Mouse (Mus musculus) left cerebral cortex, postnatal 36 days (tissue): ENCODE results near the gene Klhl8. TPM values are rescaled to one million over a fixed set of nuclear protein-coding genes. Genes with fewer than 3 reads are reported as not detected.
A peak's percentile ranks its signal among the peaks of the same experiment; 100 is the strongest.

Experiments used
- DNase-seq, 2 experiments: peaks; one replicate each; pipeline ENCODE4 v3.0.0; 2021 to 2022; ENCODE audit warnings: low spot score in 2 of 2, mixed read lengths in 1 of 2
- intact Hi-C: fragments of 180-260 bp; cut with DNase I; formaldehyde crosslinking; loops from one replicate; pipeline ENCODE4 v1.15.1; 2025
- total RNA-seq, 2 experiments: library from RNA; stranded (reverse); gene quantifications; 2 replicates each; pipeline ENCODE4 v1.2.3; 2021

The Klhl8 gene
- total RNA-seq, 2 experiments from 2014 or later = 33.0 to 34.4 TPM

DNA sequence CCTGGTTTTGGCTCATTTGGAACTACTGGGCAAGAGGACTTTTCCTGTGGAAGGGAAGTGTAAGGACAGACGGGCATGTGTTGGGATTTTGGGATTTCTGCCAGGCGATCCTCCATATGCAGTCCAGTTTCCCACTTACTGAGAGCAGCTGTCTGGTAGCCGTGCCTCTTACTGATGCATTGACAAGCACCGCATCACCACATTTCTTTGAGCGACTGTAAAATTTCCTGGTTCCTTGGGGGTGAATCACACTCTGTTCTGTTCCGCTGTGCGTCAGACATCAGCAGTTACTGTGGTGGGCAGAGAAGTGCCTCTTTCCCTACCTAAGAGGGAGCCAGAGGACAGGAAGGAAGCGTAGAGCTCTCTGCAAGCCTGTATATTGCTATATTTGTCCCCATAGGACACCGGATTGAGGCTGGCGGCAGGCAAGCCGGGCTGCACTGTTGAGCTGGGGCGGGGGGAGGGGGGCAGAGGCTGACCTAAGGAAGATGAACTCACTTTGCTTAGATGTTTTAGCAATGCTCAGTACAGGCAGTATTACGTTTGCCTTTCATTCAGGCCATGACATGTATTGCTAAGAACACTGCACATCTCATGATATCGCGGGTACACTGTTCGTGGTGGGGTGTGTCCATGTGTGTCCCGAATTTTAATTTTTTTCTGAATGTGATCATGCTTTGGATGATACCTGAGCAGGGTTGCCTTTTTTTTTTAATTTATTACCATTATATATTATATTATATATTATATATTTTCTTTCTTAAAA is 56.8 kb downstream of the Klhl8 start:
- intact Hi-C loops = loop anchor here (2.0 to 10.0 kb wide), 2 partner anchors 55 to 191 kb away; partner anchors contain the start of gene Nudt9
- DNase-seq = peak; percentile 71 to 72

DNA sequence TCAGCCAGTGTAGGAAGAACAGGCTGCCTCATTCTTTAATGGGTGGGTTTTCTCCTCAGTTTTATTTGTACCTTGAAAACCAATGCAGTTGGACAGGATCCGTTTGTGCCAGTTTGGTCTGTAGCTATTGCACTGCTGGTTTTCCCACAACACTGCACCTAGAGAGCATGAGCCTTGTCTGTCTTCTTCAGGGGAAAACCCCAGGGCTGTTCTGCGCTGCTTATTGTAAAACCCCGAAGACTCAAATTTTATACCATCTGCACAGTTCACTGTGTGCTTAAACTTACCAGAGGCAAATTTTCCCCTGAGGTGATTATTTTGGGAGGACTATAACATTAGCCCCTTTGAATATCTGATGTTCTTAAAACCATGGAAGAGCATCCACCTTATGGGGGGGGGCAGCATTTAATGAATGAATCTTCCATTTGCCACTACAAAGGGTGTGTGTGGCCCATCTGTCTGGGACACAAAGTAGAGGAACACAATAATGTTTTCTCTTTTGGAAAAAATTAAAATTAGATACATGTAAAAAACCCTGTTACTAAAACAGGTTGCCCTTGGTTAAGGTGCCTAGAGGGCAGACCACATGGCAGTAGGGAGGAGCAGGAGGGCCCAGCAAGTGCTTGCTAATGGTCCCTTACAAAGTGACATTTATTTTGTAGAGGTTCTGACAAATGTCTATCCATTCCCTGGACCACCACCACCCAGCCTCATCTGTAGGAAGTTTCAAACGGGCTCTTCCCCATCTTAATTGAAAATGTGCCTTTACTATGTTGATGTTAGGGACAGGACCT is 58.1 kb downstream of the Klhl8 start:
- intact Hi-C loops = loop anchor here (10.0 kb wide), 1 partner anchor 192 kb away; the partner anchor contains the start of gene Nudt9

DNA sequence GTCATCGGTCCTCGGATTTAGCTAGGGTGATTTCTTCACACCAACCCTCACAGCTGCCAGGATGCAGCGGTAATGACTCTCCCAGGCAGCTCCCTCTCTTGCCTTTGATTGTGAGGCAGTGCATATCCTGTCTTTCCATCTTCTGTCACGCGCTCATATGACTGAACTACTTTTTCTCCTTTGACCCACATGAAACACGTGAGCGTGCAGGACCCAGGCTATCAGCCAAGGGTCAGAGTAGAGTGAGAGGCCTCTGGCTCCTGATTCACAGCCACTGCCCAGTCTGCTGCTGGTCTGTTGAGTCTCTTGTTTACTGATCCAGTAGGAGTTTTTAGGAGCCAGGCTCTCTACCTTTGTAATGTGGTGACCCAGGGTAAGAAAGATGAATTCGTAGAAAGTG is 62.5 kb downstream of the Klhl8 start:
- intact Hi-C loops = no loop called here
- DNase-seq = no peak

More for the DNA sequence above, 58.1 kb downstream of the Klhl8 start:
- no peak for DNase-seq

DNA sequence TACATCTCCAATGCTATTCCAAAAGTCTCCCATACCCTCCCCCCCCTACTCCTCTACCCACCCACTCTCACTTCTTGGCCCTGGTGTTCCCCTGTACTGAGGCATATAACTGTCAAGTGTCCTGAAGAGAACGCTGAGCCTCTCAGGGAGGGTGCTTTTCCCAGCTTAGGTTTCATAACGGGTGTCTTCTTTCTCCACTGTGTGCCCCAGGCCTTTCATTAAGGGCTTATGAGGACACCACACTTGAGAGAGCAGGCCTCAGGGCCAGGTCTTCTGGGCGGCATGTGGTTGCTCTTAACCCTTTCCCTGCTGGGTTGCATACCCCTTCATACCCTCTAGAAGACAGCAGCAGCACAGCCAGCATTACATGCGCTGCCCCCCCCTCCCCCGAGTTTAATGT is 64.5 kb downstream of the Klhl8 start:
- intact Hi-C loops = no loop called here
- DNase-seq = no peak

DNA sequence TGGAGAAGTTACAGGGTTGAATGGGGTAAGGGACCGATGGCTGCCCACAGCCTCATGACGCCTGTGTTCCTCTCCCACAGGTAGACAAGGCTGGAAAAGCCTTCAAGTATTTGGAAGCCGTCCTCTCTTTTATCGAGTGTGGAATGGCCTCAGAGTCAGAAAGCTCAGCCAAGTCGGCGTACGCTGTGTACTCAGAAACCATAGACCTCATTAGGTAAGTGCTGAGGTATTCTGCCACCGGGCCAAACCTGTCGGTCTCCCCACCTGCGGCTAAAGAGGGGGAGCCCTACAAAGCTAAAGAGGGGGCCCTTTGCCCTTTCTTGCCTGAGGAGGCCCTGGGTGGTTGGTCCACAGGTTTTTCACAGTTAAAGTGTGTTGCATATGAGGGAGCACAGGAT is 64.9 kb downstream of the Klhl8 start:
- no peak for DNase-seq
- intact Hi-C loops = no loop called here

DNA sequence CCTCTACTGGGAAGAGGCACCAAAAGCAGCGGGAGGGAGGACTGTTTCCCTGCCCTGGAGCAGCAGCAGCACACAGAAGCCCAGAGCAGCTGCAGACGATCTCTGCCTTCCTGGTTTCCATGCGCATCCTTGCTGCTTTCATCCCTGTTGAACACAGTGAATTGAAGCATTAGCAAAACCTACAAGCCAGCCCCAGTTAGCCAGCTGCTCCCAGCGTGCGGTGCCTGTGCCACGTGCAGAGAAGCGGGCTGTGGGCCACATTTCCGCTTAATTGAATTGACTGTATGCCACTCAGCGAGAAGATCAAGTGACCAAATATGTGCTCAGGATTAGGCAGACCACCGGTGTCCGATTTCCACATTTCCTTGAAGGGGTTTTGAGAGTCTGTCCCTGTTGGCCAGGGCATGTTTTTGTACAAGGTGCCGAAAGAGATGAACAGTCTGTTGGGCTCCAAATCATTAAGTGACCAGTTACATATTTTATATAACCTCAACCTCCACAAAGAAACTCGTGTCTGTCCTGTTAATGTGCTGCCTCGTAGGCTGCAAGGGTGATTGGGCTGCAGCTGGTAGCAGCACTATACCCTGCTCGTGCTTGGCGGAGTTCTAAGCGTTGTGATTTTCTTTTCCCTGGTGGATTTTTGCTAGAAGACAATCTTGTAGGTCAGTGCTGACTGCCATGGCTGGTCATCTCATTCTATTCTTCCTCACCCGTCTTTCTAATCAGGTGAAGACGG is 65.5 kb downstream of the Klhl8 start:
- intact Hi-C loops = no loop called here
- no peak for DNase-seq

DNA sequence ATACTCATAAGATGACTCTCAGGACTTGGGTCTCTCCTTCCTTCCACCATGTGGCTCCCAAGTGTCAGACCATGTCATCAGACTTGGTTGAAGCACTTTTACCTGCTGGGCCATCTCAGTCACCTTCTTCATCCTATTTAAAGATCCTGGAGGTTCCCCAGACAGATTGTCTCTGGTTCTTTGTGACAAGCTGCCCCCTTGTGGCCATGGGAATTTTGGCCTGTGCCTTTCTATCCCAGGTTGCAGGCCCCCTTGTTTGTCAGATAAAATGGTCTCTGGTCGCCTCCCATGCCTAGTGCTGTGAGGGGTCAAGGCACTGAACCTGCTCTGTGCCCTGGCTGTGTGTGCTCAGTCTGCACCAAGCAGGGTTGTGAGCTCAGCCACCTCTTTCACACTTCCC is 67.1 kb downstream of the Klhl8 start:
- peak in 1 of 2 experiments; percentile 40 for DNase-seq
- intact Hi-C loops = no loop called here

DNA sequence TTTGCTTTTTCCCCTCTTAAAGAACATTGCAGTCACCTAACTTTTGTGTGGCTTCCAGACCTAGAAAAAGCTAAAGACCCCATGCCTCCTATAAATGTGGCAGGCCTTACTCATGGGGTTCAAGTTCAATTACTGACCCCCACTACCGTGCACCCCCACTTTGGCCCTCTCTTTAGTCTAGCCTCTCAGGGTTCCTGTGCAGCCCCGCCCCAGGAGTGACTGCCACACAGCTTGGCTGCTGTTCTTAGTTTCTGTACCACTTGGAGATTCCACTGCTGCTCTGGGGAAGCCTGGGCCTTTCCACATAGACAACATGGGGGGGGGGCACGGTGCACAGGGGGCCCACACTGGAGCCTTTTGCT is 71.8 kb downstream of the Klhl8 start:
- intact Hi-C loops = no loop called here

DNA sequence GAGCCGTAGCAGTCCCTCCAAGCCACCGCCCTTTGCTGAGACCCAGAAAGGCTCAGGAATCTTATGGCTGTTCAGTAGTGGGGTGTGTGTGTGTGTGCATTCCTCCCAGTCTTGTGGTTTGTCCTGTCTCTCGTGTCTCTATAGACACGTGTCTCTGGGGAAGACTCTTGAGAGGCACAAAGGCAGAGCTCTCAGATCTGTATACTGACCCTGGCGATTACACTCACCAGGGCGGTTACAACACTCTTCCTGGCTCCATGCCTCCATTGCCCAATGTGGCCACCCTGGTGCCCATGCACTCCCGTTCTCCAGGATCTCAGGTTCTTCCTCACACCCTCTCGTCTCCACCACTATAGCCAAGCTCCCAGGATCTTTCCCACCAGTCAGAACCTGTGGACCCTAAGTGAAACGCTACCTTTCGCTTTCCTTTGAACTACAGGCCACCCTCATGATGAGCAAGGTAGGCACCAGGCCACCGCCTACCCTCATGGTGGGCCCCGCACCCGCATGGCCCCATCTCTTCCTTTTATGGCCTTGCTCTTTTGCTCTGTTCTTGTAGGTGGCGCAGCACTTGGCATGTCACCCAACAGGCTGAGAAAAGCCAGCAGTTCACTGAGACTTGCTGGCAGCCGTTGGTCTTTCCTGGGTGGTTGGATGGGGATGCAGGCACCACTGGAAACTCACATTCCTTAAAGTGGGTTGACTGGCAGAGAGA is 72.4 kb downstream of the Klhl8 start:
- DNase-seq = no peak
- intact Hi-C loops = no loop called here

More for the DNA sequence above, 71.8 kb downstream of the Klhl8 start:
- no peak for DNase-seq

DNA sequence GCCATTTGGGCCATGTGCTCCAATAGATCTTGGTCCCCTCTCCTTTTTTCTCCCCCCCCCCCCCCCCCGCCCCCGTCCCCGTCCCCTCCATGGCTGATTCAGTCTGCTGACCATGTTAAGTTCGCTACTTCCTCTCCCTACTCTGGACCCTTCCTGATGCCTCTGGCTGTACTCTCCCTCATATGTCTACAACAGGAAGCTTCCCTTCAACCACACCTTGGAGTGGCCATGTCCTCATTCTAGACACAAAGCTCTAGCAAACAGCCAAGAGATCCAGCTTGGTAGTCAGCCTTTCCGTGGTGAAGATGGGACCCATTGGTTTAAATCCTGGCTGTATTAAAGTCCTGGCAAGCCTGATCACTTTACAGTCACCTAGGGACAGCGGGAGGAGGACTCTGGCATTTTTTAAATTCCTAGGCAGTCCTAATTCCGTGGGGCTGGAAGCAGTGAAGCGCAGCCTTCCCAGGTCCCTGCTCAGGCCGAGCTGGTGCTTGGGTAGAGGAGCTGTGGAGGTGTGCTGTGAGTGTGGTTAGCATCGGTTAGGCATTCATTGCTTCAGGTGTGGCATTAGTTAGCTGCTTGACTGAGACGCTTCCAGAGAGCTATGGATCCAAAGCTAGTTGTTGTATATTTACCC is 74.8 kb downstream of the Klhl8 start:
- DNase-seq = no peak
- intact Hi-C loops = no loop called here

DNA sequence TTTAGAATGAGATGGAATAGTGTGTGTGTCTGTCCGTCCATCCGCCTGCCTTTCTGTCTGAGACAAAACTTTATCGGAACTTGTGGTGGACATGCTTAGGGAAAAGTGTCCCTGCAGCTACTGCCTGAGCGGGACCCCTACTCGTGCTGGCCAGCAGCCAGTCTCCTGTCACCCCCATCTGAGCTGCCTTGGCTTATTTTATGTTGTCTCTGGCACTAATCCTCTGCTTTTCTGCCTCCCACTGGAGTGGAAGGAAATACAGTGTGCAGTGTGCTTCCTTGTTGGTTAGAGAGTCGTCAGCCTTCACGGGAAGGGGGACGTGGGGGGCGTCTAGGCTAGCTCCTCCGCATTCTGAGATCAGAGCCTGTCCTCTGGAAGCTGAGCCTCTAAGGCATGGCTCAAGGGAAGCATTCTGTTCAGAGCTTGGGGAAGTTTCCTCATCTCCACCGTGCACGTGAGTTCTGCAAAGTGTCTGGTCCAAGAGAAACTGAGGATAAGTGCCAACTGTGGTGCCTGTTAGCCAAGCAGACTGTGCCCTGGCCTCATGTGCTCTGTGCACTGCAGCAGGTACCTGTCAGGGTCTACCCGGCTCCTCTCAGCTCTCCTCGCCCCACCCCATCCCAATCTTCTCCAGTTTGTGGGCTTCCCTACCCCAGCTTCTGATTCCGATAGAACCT is 75.5 kb downstream of the Klhl8 start:
- DNase-seq = no peak
- intact Hi-C loops = no loop called here

DNA sequence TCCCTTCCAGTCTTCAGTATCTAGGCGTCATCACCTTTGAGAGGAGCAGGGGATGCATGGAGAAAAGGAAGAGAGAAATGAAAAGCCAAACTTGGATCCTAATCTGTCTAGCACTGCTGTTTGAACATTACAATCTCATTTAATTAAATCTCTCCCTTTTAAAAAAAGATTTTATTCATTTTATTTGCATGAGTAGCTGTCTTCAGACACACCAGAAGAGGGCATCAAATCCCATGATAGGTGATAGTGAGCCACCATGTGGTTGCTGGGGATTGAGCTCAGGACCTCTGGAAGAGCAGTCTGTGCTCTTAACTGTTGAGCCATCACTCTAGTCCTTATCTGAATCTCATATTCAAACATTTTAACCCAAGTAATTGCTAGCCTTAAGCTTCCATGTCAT is 80.2 kb downstream of the Klhl8 start:
- no peak for DNase-seq
- intact Hi-C loops = no loop called here

DNA sequence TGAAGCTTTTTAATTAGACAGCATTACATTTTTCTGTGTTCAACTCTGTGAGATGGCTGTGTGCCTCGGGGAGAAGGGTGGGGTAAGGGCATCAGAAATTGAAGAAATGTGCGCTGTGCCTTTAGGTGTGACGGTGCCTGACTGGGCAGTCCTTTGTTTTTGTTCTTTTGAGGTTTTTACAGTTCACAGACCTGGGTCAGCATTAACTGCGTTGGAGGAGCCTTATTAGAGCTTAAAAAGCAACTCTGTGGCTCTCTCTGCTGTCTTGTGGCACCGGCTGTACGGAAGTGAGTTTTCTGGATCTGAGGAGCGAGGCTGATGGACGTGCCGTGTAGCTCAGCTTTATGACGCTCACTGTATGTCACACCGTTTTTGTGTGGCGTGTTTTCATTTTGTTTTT is 81.9 kb downstream of the Klhl8 start:
- no peak for DNase-seq
- intact Hi-C loops = no loop called here

DNA sequence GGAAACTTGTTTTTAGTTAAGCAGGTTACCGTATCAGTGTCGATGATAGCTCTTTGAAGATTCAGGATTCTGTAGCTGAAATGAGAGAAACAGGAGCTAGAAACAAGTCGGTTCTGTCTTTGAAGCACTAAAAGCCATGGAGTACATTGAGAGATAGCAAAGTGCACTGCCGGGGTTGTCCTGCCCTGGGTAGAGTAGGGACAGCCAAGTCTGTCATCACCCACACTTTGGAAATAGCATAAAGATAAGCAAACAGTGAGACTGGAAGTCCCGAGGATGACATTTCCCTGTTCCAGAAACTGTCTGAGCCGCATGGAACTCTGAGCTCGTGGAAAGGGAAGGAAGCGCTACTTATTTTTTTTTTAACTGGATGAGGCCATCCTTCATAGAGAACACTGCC is 82.3 kb downstream of the Klhl8 start:
- no peak for DNase-seq
- intact Hi-C loops = no loop called here

DNA sequence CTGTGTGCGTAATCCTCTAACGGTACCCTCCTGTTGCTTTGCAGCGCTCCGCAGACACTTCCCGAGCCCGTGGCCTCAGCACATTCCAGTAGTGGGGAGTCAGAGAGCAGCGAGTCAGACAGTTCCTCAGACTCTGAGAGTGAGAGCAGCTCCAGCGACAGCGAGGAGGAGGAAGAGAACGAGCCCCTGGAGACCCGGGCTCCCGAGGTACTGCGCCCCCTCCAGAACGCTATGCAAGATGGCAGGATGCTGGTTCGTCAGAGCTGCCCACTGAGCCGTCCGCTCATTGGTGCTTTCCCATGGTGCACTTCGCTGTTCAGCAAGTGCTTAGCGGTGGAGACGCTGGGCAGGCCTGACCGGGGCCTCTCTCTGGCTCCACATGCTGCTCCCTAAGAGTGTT is 82.8 kb downstream of the Klhl8 start:
- DNase-seq = no peak
- intact Hi-C loops = no loop called here

DNA sequence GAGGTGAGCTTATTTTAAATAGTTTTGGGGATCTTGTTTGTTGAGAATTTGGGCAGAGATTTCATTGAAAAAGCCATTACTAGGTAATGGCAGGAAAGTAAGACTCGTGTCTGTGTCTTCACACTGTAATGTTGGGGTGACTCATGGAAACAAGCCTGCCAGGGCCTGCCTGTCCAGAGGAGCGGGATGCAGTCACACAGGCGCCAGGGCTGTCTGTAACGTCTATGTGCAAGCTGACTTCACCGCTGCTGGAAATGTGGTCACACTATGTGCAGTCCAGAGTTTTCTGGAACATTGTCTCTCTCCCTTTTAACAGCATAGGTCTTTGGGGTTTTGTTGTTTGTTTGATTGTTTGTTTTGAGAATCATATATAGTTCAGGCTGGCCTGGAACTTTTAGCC is 88.1 kb downstream of the Klhl8 start:
- DNase-seq = no peak
- intact Hi-C loops = no loop called here

DNA sequence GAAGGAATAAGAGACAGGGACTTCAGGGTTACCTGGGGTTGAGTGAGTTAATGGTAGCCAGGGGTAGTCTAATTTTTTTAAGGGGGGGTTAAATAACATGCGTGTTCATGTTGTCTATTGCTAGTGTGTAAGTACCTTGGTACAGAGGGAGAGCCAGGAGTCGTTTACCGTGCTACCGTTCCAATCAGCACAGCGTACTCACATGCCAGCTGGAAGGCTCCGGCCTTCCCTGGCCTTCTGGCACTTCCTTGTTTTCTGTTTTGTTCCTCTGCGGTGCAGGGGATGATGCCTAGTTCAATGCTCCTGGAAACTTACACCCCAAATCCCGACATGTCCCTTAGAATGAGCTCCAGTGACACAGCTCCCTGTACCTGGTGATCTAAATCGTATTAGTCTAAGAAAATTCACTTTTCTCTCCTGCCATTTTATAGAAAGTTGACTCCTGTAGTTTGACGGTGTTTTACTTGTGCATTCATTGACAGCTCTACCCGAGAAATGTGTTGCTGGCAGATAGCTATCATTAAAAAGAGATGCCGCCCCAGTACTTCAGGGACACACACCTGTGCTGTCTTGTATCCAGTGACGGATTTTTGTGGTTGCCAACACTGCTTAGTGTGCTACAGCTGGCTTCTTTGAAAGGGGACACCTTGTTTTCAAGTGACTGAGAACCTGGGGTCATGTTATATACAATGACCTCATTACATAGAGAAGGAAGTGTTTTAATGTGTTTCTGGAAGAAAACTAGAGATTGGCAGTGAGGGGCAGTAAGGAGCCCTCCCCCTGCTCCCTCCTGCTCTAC is 89.4 kb downstream of the Klhl8 start:
- intact Hi-C loops = no loop called here
- DNase-seq = no peak

DNA sequence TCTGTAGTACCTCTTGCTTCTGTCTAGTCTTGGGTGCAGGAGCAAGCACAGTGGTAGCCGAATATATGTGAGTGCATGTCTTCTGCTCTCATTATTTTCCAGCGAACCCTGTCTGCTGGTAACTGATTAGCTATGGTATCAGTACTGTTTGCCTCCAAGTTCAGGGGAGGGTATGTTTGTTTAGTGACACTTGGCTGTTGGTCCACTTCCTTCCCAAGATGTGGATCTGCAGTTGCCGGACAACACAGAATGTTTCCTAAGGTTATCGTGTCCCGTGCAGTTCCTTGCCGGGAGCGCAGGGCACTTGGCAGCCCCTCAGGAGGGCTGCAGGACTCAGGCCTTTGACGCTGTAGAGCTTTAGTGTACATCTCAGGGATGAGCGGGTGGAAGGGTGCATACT is 90.0 kb downstream of the Klhl8 start:
- no peak for DNase-seq
- intact Hi-C loops = no loop called here
